Mouse (Mus musculus): ENCODE data around the gene Gm5800. TPM values are rescaled to one million over a fixed set of nuclear protein-coding genes. Genes with fewer than 3 reads are reported as not detected.

Gene Gm5800
- polyA plus RNA-seq, 1 experiment from 2014 or later = not detected

Other genes with a start within 250 kb of the Gm5800 start
- 0.13 TPM in 1 of 2 replicates, not detected in the other for gene Gm5622, start 164.4 kb downstream of the Gm5800 start, polyA plus RNA-seq (2014; fragmentation: Nextera tagmentation; extraction: Ambion mirVana)
- not detected in 2 replicates for gene Gm17175, start 143.1 kb downstream of the Gm5800 start, polyA plus RNA-seq (2014; fragmentation: Nextera tagmentation; extraction: Ambion mirVana)
- not detected in 2 replicates for gene Gm17174, start 125.0 kb downstream of the Gm5800 start, polyA plus RNA-seq (2014; fragmentation: Nextera tagmentation; extraction: Ambion mirVana)
- not detected in 2 replicates for gene Gm17078, start 105.9 kb downstream of the Gm5800 start, polyA plus RNA-seq (2014; fragmentation: Nextera tagmentation; extraction: Ambion mirVana)
- not detected in 2 replicates for gene Gm4181, start 81.5 kb downstream of the Gm5800 start, polyA plus RNA-seq (2014; fragmentation: Nextera tagmentation; extraction: Ambion mirVana)
- gene Gm17079, start 21.7 kb downstream of the Gm5800 start, polyA plus RNA-seq (2014; fragmentation: Nextera tagmentation; extraction: Ambion mirVana) = not detected in 2 replicates
- gene Ang4, start 56.4 kb upstream of the Gm5800 start, polyA plus RNA-seq (2014; fragmentation: Nextera tagmentation; extraction: Ambion mirVana) = not detected in 2 replicates
- gene AY358078, start 82.9 kb upstream of the Gm5800 start, polyA plus RNA-seq (2014; fragmentation: Nextera tagmentation; extraction: Ambion mirVana) = not detected in 2 replicates
- not detected in 2 replicates for gene Ear6, start 136.5 kb upstream of the Gm5800 start, polyA plus RNA-seq (2014; fragmentation: Nextera tagmentation; extraction: Ambion mirVana)
- 49.0 and 52.8 TPM in 2 replicates for gene Mettl17, start 167.7 kb upstream of the Gm5800 start, polyA plus RNA-seq (2014; fragmentation: Nextera tagmentation; extraction: Ambion mirVana)
- 0.45 and 0.59 TPM in 2 replicates for gene Slc39a2, start 175.7 kb upstream of the Gm5800 start, polyA plus RNA-seq (2014; fragmentation: Nextera tagmentation; extraction: Ambion mirVana)
- gene Ndrg2, start 197.0 kb upstream of the Gm5800 start, polyA plus RNA-seq (2014; fragmentation: Nextera tagmentation; extraction: Ambion mirVana) = 11.8 and 12.3 TPM in 2 replicates
- gene Tppp2, start 201.2 kb upstream of the Gm5800 start, polyA plus RNA-seq (2014; fragmentation: Nextera tagmentation; extraction: Ambion mirVana) = not detected in 2 replicates
- gene Rnase13, start 205.6 kb upstream of the Gm5800 start, polyA plus RNA-seq (2014; fragmentation: Nextera tagmentation; extraction: Ambion mirVana) = not detected in 2 replicates

Data from hindbrain, embryonic 11.5 days (tissue).